Mouse (Mus musculus) forebrain, embryonic 11.5 days (tissue): ENCODE measurements around the gene Ppp3cb. TPM values are rescaled to one million over a fixed set of nuclear protein-coding genes. Genes with fewer than 3 reads are reported as not detected.
"Not testable (repeated sequence)": the region's sequence is repeated elsewhere in the genome, so short reads cannot be mapped to it uniquely, and the experiment has no call there.

Source experiments
- ATAC-seq: fragments of 200-750 bp; cut with Nextera tagmentation; replicated peaks from 2 replicates; pipeline ENCODE4 v1.8.0; 2017; ENCODE audit warnings: moderate TSS enrichment; ENCODE audit not compliant: low FRiP score
- DNase-seq: peaks from one replicate; pipeline ENCODE4 v3.0.0-alpha.2; 2017; ENCODE audit warnings: low spot score
- H3K27ac ChIP-seq: fragments of 300-500 bp; sonication (generic); 2 replicates; pipeline ENCODE4 v1.5.1; 2014; ENCODE audit warnings: low read depth, low read length
- H3K27me3 ChIP-seq: fragments of 300-500 bp; sonication (generic); 2 replicates; pipeline ENCODE4 v1.6.1; 2014; ENCODE audit warnings: mild to moderate bottlenecking, low read length, mixed read lengths; ENCODE audit not compliant: control insufficient read depth, insufficient read depth
- H3K36me3 ChIP-seq: fragments of 300-500 bp; sonication (generic); 2 replicates; pipeline ENCODE4 v1.6.1; 2014; ENCODE audit warnings: mild to moderate bottlenecking, low read length, moderate library complexity, mixed read lengths; ENCODE audit not compliant: control insufficient read depth, insufficient read depth
- H3K4me1 ChIP-seq: fragments of 300-500 bp; sonication (generic); replicated peaks from 2 replicates; pipeline ENCODE4 v1.6.1; 2014; ENCODE audit warnings: low read length, mixed read lengths; ENCODE audit not compliant: control insufficient read depth, insufficient read depth
- H3K4me2 ChIP-seq: fragments of 300-500 bp; sonication (generic); 2 replicates; pipeline ENCODE4 v1.6.1; 2014; ENCODE audit warnings: low read depth, mild to moderate bottlenecking, low read length, moderate library complexity, mixed read lengths; ENCODE audit not compliant: severe bottlenecking
- H3K4me3 ChIP-seq: fragments of 300-500 bp; sonication (generic); 2 replicates; pipeline ENCODE4 v1.5.1; 2014; ENCODE audit warnings: low read depth, low read length
- H3K9ac ChIP-seq: fragments of 300-500 bp; sonication (generic); 2 replicates; pipeline ENCODE4 v1.6.1; 2014; ENCODE audit warnings: low read length
- H3K9me3 ChIP-seq: fragments of 300-500 bp; sonication (generic); 2 replicates; pipeline ENCODE4 v1.6.1; 2016; ENCODE audit warnings: low read length, mixed read lengths; ENCODE audit not compliant: control insufficient read depth
- WGBS: fragments of 180-500 bp; shearing (Covaris S2); extraction: QIAGEN DNeasy Blood & Tissue Kit; methylation state at CpG from one replicate; pipeline ENCODE4 v1.1.7; 2014; 5-methylcytosine and 5-hydroxymethylcytosine counted together
- polyA plus RNA-seq: library from polyadenylated mRNA; unstranded; fragments of >200 nt; fragmentation: Nextera tagmentation; extraction: Ambion mirVana; gene quantifications from 2 replicates; pipeline ENCODE4 v1.2.1, GENCODE M21; 2014

Gene Ppp3cb
- polyA plus RNA-seq, result 61.5 and 69.1 TPM in 2 replicates

- Histone ChIP-seq H3K27ac (peak within 1 kb of the TSS; percentile 95), H3K4me2 (peak within 1 kb of the TSS; percentile 62), H3K36me3 (peaks cover 2% of the 10 kb centered on the region; the same call in 1 of the 2 replicates), H3K9ac (peak within 1 kb of the TSS; percentile 93), H3K4me1 (peaks cover 3% of the 10 kb centered on the region; the same call in 1 of the 2 replicates), H3K4me3 (peak within 1 kb of the TSS; percentile 87), H3K9me3 (no peaks in the 10 kb centered on the region), H3K27me3 (no peaks in the 10 kb centered on the region)
- WGBS, result under 1% methylated on average over 27 of the region's 29 CpGs
- ATAC-seq, result peak; percentile 94
- DNase-seq, result peak; percentile 95
Observed at GRCm38 (mm10) chr14:20546415-20546814, at the start of gene Ppp3cb. TSS of gene Ppp3cb (minus strand) at chr14:20546573.

- no peak for DNase-seq
- Histone ChIP-seq H3K27ac (peak overlapping the region; percentile 26; the same call in 1 of the 2 replicates), H3K9ac (no peak overlapping the region), H3K27me3 (no peaks in the 10 kb centered on the region), H3K36me3 (no peaks in the 10 kb centered on the region), H3K4me1 (0 out of 2 replicates have a peak, but pooled peaks cover 6% of the 10 kb centered on the region), H3K9me3 (no peaks in the 10 kb centered on the region), H3K4me3 (no peak overlapping the region), H3K4me2 (no peak overlapping the region)
- ATAC-seq, result no peak
- WGBS, result 9% methylated on average over 3 of the region's 3 CpGs
Observed at GRCm38 (mm10) chr14:20595781-20596180, 49.4 kb upstream of the Ppp3cb start.

DNA sequence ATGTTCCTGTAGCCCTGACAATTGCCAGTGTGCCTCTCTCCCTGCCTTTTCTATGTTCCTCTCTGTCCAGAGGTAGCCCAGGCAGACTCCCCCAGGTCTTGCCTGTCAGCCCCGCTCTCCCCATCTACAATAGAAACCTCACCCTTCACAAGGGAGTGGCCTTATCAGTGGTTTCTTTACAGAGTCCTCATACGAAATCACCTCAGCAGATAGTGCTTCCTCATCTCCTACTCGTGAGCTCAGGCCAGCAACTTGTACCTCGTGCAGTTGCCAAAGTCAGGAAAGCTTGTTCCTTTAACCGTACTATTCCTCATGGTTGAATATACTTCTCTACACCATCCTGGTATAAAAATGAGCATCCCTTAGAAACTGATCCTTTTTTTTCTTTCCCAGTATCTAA is 41.1 kb upstream of the Ppp3cb start:
- Histone ChIP-seq H3K4me2 (no peak overlapping the region), H3K36me3 (no peaks in the 10 kb centered on the region), H3K27ac (no peak overlapping the region), H3K9me3 (no peaks in the 10 kb centered on the region), H3K4me1 (no peaks in the 10 kb centered on the region), H3K4me3 (no peak overlapping the region), H3K27me3 (no peaks in the 10 kb centered on the region), H3K9ac (no peak overlapping the region)
- no peak for DNase-seq
- WGBS, result 89% methylated on average over 5 of the region's 5 CpGs
- no peak for ATAC-seq

GRCm38 (mm10) chr14:20578822-20579407 is 32.5 kb upstream of the Ppp3cb start:
- WGBS, result 73% methylated on average over 6 of the region's 6 CpGs
- H3K4me1 ChIP-seq, result no peaks in the 10 kb centered on the region
- H3K9ac ChIP-seq, result no peak overlapping the region
- no peak overlapping the region for H3K27ac ChIP-seq
- no peaks in the 10 kb centered on the region for H3K9me3 ChIP-seq
- DNase-seq (no peak), ATAC-seq (no peak)
- no peak overlapping the region for H3K4me2 ChIP-seq
- H3K4me3 ChIP-seq, result no peak overlapping the region
- no peaks in the 10 kb centered on the region; the same call in 1 of the 2 replicates for H3K36me3 ChIP-seq
- H3K27me3 ChIP-seq, result no peaks in the 10 kb centered on the region

DNA sequence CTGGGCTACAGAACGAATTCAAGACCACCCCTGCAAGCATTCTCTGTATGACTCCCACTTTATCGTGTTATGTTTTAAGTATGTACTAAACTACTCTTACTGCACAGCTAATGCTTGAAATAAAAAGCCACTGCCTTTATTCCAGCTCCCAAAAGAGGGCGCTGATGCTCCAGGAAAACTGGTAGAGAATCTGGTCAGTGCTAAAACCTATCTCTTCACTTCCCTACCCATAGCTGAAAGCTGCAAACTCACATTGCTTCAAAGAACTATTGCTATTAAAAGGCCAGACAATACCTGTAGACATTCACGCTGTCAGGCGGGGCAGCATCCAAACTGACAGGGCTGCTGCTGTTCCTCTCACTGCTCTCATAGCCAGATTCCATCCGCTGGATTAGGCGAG is 29.8 kb upstream of the Ppp3cb start:
- H3K27me3 ChIP-seq, result no peaks in the 10 kb centered on the region
- H3K4me2 ChIP-seq, result no peak overlapping the region
- DNase-seq (peak; percentile 66), ATAC-seq (no peak)
- H3K4me3 ChIP-seq, result no peak overlapping the region
- H3K9me3 ChIP-seq, result no peaks in the 10 kb centered on the region
- WGBS, result 55% methylated on average over 7 of the region's 7 CpGs
- H3K36me3 ChIP-seq, result no peaks in the 10 kb centered on the region; the same call in 1 of the 2 replicates
- no peak overlapping the region for H3K9ac ChIP-seq
- no peak overlapping the region for H3K27ac ChIP-seq
- H3K4me1 ChIP-seq, result no peaks in the 10 kb centered on the region

DNA sequence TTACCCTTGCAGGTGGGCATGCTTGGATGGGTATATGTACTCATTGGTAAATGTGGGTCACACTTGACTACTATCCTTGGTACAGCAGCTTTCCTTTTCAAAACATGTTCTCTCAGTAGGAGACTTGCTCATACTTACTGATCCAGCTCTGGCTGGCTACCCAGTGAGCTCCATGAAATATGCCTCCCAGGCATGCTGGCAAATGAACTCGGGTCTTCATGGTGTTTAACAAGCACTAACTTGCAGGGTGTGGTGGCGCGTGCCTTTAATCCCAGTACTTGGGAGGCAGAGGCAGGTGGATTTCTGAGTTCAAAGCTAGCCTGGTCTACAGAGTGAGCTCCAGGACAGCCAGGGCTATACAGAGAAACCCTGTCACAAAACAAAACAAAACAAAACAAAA is 26.8 kb upstream of the Ppp3cb start:
- H3K27ac ChIP-seq, H3K9me3 ChIP-seq, ATAC-seq, H3K4me1 ChIP-seq, DNase-seq, H3K4me3 ChIP-seq, H3K4me2 ChIP-seq, H3K27me3 ChIP-seq, H3K36me3 ChIP-seq, H3K9ac ChIP-seq: not testable (repeated sequence)
- 87% methylated on average over 3 of the region's 3 CpGs for WGBS

DNA sequence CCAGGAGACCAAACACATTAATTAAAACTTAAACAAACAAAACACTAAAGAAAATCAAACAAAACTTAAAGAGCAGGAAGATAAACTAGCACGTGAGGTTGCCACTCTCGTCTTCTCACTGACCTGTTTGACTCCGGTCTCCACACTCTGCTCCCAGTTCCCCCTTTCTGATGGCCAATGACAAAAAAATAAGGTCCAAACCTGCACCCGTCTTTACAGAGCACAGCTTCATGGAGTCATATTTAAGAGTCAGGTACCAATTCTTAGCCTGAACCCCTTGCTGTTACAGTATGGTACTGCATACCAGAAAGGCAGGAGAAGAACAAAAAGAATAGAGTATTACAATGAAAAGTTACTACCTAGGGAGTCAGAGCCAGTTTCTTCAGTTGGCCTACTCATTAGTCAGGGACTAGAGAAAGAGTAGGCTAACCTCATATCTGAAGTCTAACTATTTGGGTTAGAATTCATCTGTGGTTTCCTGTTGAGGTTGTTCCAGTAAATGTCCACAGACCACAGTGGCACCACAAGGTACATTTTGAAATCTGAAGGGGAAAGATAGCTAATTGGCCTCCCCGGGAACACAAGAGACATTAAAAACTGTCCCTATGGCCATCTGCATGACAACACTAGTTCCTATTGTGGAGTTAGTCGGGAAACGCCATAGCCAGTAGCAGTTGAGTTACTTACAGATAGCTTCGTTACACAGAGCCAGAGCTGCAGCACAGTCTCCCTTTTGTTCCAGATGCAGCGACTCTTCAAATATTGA is 19.1 kb upstream of the Ppp3cb start:
- Histone ChIP-seq H3K27ac (no peak overlapping the region), H3K36me3 (peaks cover 3% of the 10 kb centered on the region), H3K27me3 (no peaks in the 10 kb centered on the region), H3K4me1 (no peaks in the 10 kb centered on the region), H3K4me3 (no peak overlapping the region), H3K9me3 (no peaks in the 10 kb centered on the region), H3K9ac (no peak overlapping the region), H3K4me2 (no peak overlapping the region)
- ATAC-seq, result no peak
- no peak for DNase-seq
- WGBS, result 76% methylated on average over 9 of the region's 9 CpGs

DNA sequence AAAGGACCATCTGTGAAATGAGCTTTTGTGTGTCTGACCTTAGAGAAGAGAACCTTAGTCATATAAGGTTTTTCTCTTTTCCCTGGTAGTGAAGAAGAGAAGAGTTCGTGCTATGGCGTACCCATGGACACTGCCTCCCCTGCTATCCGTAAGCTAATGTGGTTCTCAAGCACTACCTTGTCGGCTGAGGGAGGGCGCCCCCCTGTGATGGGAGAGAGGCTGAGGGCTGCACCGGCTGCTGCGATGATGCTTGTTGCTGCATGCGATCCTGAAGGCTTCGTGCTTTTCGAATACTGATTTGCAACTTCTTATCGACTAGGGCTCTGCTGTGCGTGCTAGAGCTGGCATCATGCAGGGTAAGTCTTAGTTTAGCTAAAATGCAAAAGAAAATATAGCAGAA is 18.3 kb upstream of the Ppp3cb start:
- DNase-seq (no peak), ATAC-seq (no peak)
- Histone ChIP-seq H3K36me3 (peaks cover 3% of the 10 kb centered on the region), H3K9me3 (no peaks in the 10 kb centered on the region), H3K27me3 (no peaks in the 10 kb centered on the region), H3K4me1 (no peaks in the 10 kb centered on the region), H3K27ac (no peak overlapping the region), H3K4me3 (no peak overlapping the region), H3K9ac (no peak overlapping the region), H3K4me2 (no peak overlapping the region)
- 76% methylated on average over 12 of the region's 12 CpGs for WGBS
